Mouse (Mus musculus) retina, postnatal 7 days (tissue): ENCODE data around the gene Chst15.

Experiments
- DNase-seq: peaks from one replicate; pipeline ENCODE4 v3.0.0-alpha.2; 2012; ENCODE audit warnings: low read depth, low spot score

Gene Chst15

GRCm38 (mm10) chr7:132317036-132317541, at the start of gene Chst15:
Gene Chst15, minus strand, starts transcription at chr7:132317228.
- no peak for DNase-seq

GRCm38 (mm10) chr7:132365703-132366384, 48.8 kb upstream of the Chst15 start:
- DNase-seq: no peak

GRCm38 (mm10) chr7:132365111-132365510, 48.1 kb upstream of the Chst15 start:
- no peak for DNase-seq

GRCm38 (mm10) chr7:132364506-132364905, 47.5 kb upstream of the Chst15 start:
- no peak for DNase-seq

- no peak for DNase-seq
These were observed 43.3 kb upstream of the Chst15 start for GRCm38 (mm10) chr7:132360336-132360735.

- no peak for DNase-seq
These were observed 41.7 kb upstream of the Chst15 start for GRCm38 (mm10) chr7:132358709-132359108.

- DNase-seq: no peak
These were observed 41.2 kb upstream of the Chst15 start for GRCm38 (mm10) chr7:132358250-132358649.

GRCm38 (mm10) chr7:132357841-132358237, 40.8 kb upstream of the Chst15 start:
- DNase-seq: no peak

GRCm38 (mm10) chr7:132356881-132357840, 40.1 kb upstream of the Chst15 start:
- no peak for DNase-seq

- no peak for DNase-seq
These were observed 39.2 kb upstream of the Chst15 start for GRCm38 (mm10) chr7:132356185-132356584.

- no peak for DNase-seq
These were observed 38.7 kb upstream of the Chst15 start for GRCm38 (mm10) chr7:132355767-132356166.

- DNase-seq: no peak
These were observed 32.1 kb upstream of the Chst15 start for GRCm38 (mm10) chr7:132349075-132349572.

GRCm38 (mm10) chr7:132347273-132348045, 30.4 kb upstream of the Chst15 start:
- no peak for DNase-seq

GRCm38 (mm10) chr7:132345526-132346070, 28.6 kb upstream of the Chst15 start:
- no peak for DNase-seq

GRCm38 (mm10) chr7:132344606-132345005, 27.6 kb upstream of the Chst15 start:
- DNase-seq: no peak

GRCm38 (mm10) chr7:132343900-132344299, 26.9 kb upstream of the Chst15 start:
- no peak for DNase-seq

GRCm38 (mm10) chr7:132343146-132343545, 26.1 kb upstream of the Chst15 start:
- DNase-seq: no peak

GRCm38 (mm10) chr7:132339041-132339839, 22.2 kb upstream of the Chst15 start:
- no peak for DNase-seq

GRCm38 (mm10) chr7:132338350-132338749, 21.3 kb upstream of the Chst15 start:
- no peak for DNase-seq

- DNase-seq: no peak
These were observed 20.4 kb upstream of the Chst15 start for GRCm38 (mm10) chr7:132337268-132337917.
